Mouse (Mus musculus): ENCODE measurements at regions not wholly inside any gene's neighbourhood (a gene's known extent, or its start where the extent isn't known, plus 50 kb on each side); places are given as distances from the start of the nearest gene placed in this dataset.

DNA sequence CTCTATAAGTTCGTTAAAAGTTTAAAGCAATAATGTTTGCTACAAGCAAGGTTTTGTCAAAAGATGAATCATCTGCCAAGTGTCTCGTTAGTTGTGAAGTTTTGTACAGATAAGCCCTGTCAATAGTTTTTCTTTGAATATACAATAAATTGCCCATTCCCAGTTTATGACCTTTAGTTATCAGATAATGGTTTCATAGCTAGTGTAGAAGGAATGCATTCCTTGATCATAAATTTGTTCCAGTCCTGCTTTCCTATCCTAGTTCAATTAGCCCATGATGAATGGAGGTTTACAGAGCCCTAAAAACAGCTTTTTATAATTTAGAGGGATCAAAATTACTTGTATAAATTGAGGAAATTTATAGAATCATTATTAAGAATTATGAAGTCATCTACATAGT is 62.5 kb upstream of the Lrch2 start:
- ATAC-seq: no peak
- no peak for DNase-seq (ENCODE audit: low read depth, low spot score)
- H3K27me3 ChIP-seq: peaks cover 42% of the 10 kb centered on the region
- POLR2A ChIA-PET: no interaction called here
- in situ Hi-C loops (cut with MboI; ENCODE audit: low pct_unique_long_range_greater_than_20kb): no loop called here
- CTCF ChIA-PET: no interaction called here
- TF ChIP-seq CTCF (IDR thresholded peaks at IDR 0.05): no peak

DNA sequence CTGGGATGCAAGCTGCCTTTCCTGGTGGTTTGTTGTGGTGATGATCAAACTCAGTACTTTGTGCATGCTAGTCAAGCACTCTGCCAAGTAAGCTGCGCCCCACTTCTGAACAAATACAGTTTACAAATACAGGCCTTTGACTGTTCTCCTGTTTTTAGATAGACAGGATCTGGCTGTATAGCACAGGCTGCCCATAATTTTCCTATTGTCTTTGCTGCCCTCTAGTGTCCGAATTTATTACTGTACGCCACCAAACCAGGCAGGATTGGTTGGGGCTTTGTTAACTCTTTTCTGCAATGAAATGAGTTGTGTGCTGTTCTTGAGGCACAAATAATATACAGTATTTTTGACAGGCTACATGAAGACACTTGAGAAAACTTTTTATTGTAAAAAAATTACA is 54.8 kb upstream of the Lrch2 start:
- POLR2A ChIA-PET: no interaction called here

More for the DNA sequence above, 54.8 kb upstream of the Lrch2 start:
- peak; percentile 67 for TF ChIP-seq CTCF (IDR thresholded peaks at IDR 0.05)
- in situ Hi-C loops (cut with MboI; ENCODE audit: low pct_unique_long_range_greater_than_20kb): loop anchor here (10.0 kb wide), 1 partner anchor 554 kb away; no protein-coding TSS in a partner anchor
- peaks cover 13% of the 10 kb centered on the region for H3K27me3 ChIP-seq
- CTCF ChIA-PET: no interaction called here
- no peak for ATAC-seq
- no peak for DNase-seq (ENCODE audit: low read depth, low spot score)
